Mouse (Mus musculus) cortical plate, adult 2 months (tissue): ENCODE data around the gene Stat2.

Source experiments
- CTCF ChIP-seq: fragments of 200-500 bp; IDR thresholded peaks from 2 replicates; pipeline ENCODE4 v1.5.1; 2011; ENCODE audit warnings: mild to moderate bottlenecking, control low read depth, low read length; ENCODE audit not compliant: insufficient read depth; ENCODE audit errors: extremely low read depth
- POLR2A ChIP-seq: fragments of 200-500 bp; IDR thresholded peaks from 2 replicates; pipeline ENCODE4 v1.6.1; 2011; ENCODE audit warnings: mild to moderate bottlenecking, low read length, control low read depth; ENCODE audit not compliant: insufficient read depth; ENCODE audit errors: extremely low read depth

GRCm38 (mm10) chr10:128230582-128230981, 39.8 kb upstream of the Stat2 start:
- TF ChIP-seq CTCF (no peak), POLR2A (no peak)
